Mouse (Mus musculus) limb, embryonic 11.5 days (tissue): ENCODE measurements around the gene Oog4. TPM values are rescaled to one million over a fixed set of nuclear protein-coding genes. Genes with fewer than 3 reads are reported as not detected.
A peak's percentile ranks its signal among the peaks of the same experiment; 100 is the strongest.
"Not testable (repeated sequence)": the region's sequence is repeated elsewhere in the genome, so short reads cannot be mapped to it uniquely, and the experiment has no call there.

Source experiments
- ATAC-seq: fragments of 200-750 bp; cut with Nextera tagmentation; 2 replicates; pipeline ENCODE4 v1.8.0; 2017; ENCODE audit warnings: low read depth; ENCODE audit not compliant: insufficient number of reproducible peaks, low FRiP score, low TSS enrichment
- DNase-seq: peaks from one replicate; pipeline ENCODE4 v3.0.0-alpha.2; 2015; ENCODE audit warnings: low spot score
- H3K27ac ChIP-seq: fragments of 300-500 bp; sonication (generic); replicated peaks from 2 replicates; pipeline ENCODE4 v1.5.1; 2014; ENCODE audit warnings: low read depth, mild to moderate bottlenecking, low read length
- H3K27me3 ChIP-seq: fragments of 300-500 bp; sonication (generic); 2 replicates; pipeline ENCODE4 v1.6.1; 2014; ENCODE audit warnings: mild to moderate bottlenecking, low read length, mixed read lengths; ENCODE audit not compliant: control insufficient read depth, insufficient read depth
- H3K36me3 ChIP-seq: fragments of 300-500 bp; sonication (generic); 2 replicates; pipeline ENCODE4 v1.6.1; 2014; ENCODE audit warnings: mild to moderate bottlenecking, low read length, moderate library complexity, mixed read lengths; ENCODE audit not compliant: control insufficient read depth, insufficient read depth
- H3K4me1 ChIP-seq: fragments of 300-500 bp; sonication (generic); 2 replicates; pipeline ENCODE4 v1.6.1; 2014; ENCODE audit warnings: low read length, mixed read lengths; ENCODE audit not compliant: control insufficient read depth, insufficient read depth
- H3K4me2 ChIP-seq: fragments of 300-500 bp; sonication (generic); 2 replicates; pipeline ENCODE4 v1.6.1; 2014; ENCODE audit warnings: low read depth, mild to moderate bottlenecking, moderate library complexity; ENCODE audit not compliant: severe bottlenecking
- H3K4me3 ChIP-seq: fragments of 300-500 bp; sonication (generic); 2 replicates; pipeline ENCODE4 v1.5.1; 2014; ENCODE audit warnings: low read depth, low read length
- H3K9ac ChIP-seq: fragments of 300-500 bp; sonication (generic); 2 replicates; pipeline ENCODE4 v1.6.1; 2014; ENCODE audit warnings: mild to moderate bottlenecking, low read length
- H3K9me3 ChIP-seq: fragments of 300-500 bp; sonication (generic); 2 replicates; pipeline ENCODE4 v1.6.1; 2016; ENCODE audit warnings: low read length; ENCODE audit not compliant: control insufficient read depth
- WGBS: fragments of 180-500 bp; shearing (Covaris S2); extraction: QIAGEN DNeasy Blood & Tissue Kit; methylation state at CpG from one replicate; pipeline ENCODE4 v1.1.7; 2014; 5-methylcytosine and 5-hydroxymethylcytosine counted together
- polyA plus RNA-seq: library from polyadenylated mRNA; unstranded; fragments of >200 nt; fragmentation: Nextera tagmentation; extraction: Ambion mirVana; gene quantifications from 2 replicates; pipeline ENCODE4 v1.2.1, GENCODE M21; 2014

Gene Oog4
- polyA plus RNA-seq, result not detected in 2 replicates

- no peak within 1 kb of the TSS for H3K9ac ChIP-seq
- H3K4me3 ChIP-seq, result no peak within 1 kb of the TSS
- H3K4me2 ChIP-seq, result no peak within 1 kb of the TSS
- H3K4me1 ChIP-seq, result no peaks in the 10 kb centered on the region
- no peak for ATAC-seq
- no peaks in the 10 kb centered on the region for H3K9me3 ChIP-seq
- no peak within 1 kb of the TSS for H3K27ac ChIP-seq
- WGBS, result 81% methylated on average over 3 of the region's 3 CpGs
- no peak for DNase-seq
- H3K27me3 ChIP-seq, result no peaks in the 10 kb centered on the region
- H3K36me3 ChIP-seq, result no peaks in the 10 kb centered on the region
Measured at GRCm38 (mm10) chr4:143450224-143450623, at the start of gene Oog4. Gene Oog4 (minus strand): TSS chr4:143450324.

DNA sequence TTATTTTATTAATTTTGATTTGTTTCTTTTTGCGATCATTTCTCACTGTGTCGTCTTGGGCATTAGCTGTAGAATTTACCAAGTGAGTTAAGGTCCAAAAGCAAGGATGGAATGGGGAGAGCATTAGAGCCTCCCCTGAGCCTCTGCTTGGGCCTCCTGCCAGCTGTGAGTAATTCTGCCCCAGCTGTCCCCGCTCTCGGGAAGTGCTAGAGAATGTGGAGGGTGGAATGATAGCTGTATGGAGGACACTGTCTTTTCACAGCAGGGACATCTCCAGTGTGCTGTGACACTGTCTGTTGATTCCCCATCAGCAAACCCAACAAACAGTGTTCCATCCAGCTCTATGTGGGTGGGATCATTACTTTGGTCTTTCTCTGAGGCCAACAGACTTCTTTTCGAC lies 23.4 kb downstream of the Oog4 start:
- ATAC-seq, H3K4me1 ChIP-seq, H3K9me3 ChIP-seq, H3K4me3 ChIP-seq, H3K27ac ChIP-seq, H3K4me2 ChIP-seq, H3K27me3 ChIP-seq, H3K36me3 ChIP-seq, H3K9ac ChIP-seq, DNase-seq: not testable (repeated sequence)
- 64% methylated on average over 5 of the region's 5 CpGs for WGBS

DNA sequence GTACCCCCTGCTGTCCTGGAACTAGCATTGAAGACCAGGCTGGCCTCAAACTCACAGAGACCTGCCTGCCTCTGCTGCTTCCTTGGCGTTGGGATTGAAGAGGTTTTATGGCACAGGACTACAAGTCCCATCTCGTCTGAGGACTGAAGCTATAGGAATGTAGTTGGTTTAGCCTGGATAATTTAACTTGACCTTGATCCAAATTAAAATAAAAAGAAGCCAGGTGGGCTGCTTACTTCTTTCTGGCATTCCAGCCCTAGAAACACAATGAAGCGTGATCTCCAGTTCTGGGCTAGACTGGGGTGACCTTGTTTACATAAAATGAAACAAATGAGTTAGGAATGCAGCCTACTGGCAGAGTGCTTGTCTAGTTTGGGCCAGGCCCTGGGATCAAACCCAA lies 36.0 kb downstream of the Oog4 start:
- Histone ChIP-seq H3K4me3 (no peak overlapping the region), H3K4me2 (no peak overlapping the region), H3K36me3 (peaks cover 6% of the 10 kb centered on the region; the same call in 1 of the 2 replicates), H3K27me3 (no peaks in the 10 kb centered on the region), H3K4me1 (no peaks in the 10 kb centered on the region), H3K9ac (no peak overlapping the region), H3K27ac (no peak overlapping the region), H3K9me3 (no peaks in the 10 kb centered on the region)
- 98% methylated on average over 3 of the region's 3 CpGs for WGBS
- DNase-seq, result no peak
- no peak for ATAC-seq

DNA sequence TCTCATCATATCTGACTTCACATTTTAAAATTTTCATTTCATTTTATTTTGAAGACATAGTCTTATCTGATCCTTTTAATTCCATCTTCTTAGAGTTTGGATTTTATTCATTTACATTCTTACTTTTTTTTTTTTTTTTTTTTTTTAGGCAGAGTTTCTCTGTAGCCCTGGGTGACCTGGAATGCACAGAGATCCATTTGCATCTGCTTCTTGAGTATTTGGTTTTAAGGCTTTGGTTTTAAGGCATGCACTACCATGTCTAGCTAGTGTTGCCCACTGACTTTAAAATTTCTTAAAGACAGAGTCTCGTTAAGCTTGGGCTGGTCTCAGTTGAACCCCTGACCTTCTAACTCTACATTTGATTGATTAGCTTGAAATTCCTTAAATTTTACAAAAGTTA lies 36.5 kb downstream of the Oog4 start:
- Histone ChIP-seq H3K27ac (no peak overlapping the region), H3K4me2 (no peak overlapping the region), H3K9ac (no peak overlapping the region), H3K4me3 (no peak overlapping the region), H3K4me1 (no peaks in the 10 kb centered on the region), H3K36me3 (peaks cover 3% of the 10 kb centered on the region; the same call in 1 of the 2 replicates), H3K27me3 (no peaks in the 10 kb centered on the region), H3K9me3 (no peaks in the 10 kb centered on the region)
- no peak for DNase-seq
- WGBS, result 92% methylated on average over 1 of the region's 1 CpGs
- ATAC-seq, result no peak

DNA sequence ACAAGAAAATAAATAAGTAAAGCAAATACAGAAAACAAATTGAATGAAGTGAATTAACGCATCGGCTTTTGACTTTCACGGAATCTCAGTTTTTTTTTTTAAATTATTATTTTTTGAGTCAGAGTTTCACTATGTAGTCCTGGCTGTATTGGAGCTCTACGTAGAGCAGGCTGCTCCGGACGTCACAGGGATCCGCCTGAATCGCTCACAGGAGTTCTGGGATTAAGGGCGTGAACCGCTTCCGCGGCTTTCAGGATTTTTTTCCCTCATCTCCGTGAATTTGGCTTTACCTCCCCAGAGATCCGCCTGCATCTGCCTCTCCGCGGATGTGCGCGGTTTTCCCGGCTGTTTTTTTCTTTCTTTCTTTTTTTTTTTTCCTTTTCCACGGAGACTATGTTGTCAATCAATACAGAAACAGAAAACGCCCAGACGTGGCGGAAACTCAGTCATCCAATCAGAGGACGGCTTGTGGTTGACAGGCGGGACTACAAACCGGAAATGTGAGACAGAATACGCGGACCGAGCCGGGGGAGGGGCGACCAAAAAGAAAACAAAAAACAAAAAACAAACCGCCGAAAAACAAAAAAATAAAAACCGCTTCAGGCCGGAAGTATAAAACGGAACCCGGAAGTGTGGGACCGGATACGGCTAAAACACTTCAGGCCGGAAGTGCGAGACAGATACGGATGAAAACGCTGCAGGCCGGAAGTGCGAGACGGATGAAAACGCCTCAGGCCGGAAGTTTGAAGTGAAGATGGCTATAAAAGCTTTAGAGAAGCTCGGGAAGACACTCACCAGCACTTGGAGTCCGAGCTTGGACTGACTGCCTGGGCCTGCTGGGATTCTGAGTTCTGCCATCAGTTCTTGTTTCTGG lies 37.7 kb downstream of the Oog4 start, which contains the start of gene Pramef8:
TSS of gene Pramef8 (plus strand) at position 208 of the 874 bp plus-strand sequence.
- Histone ChIP-seq H3K27me3 (no peaks in the 10 kb centered on the region), H3K4me2 (peak within 1 kb of the TSS; percentile 43), H3K4me3 (peak within 1 kb of the TSS; percentile 52), H3K9me3 (no peaks in the 10 kb centered on the region), H3K36me3 (peaks cover 3% of the 10 kb centered on the region; the same call in 1 of the 2 replicates), H3K4me1 (no peaks in the 10 kb centered on the region), H3K9ac (peak within 1 kb of the TSS; percentile 43), H3K27ac (peak within 1 kb of the TSS; percentile 45; the same call in 1 of the 2 replicates)
- WGBS, result 1% methylated on average over 50 of the region's 50 CpGs
- ATAC-seq, result peak; percentile 94
- DNase-seq, result peak; percentile 94

GRCm38 (mm10) chr4:143411566-143412218 lies 38.4 kb downstream of the Oog4 start:
- Histone ChIP-seq H3K4me3 (peak overlapping the region; percentile 52), H3K9ac (no peak overlapping the region), H3K4me2 (peak overlapping the region; percentile 43), H3K27ac (no peak overlapping the region), H3K27me3 (no peaks in the 10 kb centered on the region), H3K36me3 (peaks cover 3% of the 10 kb centered on the region; the same call in 1 of the 2 replicates), H3K9me3 (no peaks in the 10 kb centered on the region), H3K4me1 (no peaks in the 10 kb centered on the region)
- ATAC-seq (no peak), DNase-seq (no peak)
- 73% methylated on average over 5 of the region's 5 CpGs for WGBS

DNA sequence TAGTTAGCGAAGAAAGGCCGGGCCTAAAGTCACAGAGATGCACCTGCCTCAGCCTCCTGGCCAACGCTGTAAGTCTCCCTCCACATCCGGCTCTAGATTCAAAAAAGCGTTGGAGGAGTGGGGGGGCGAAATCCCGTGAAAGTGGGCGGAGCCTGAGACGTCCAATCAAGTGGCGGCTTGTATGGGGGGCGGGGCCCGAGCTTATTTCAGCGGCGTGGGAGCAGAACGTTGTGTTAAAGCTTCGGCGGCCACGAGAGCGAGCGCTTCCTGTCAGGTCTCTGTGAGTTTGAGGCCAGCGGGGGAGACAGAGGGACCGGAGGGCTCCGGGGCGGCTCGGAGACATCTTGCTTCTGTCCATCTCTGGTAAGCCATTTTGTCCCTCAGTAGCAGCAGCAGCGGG lies 55.9 kb downstream of the Oog4 start, which contains the start of gene Pramel1:
TSS of gene Pramel1 (plus strand) at position 248 of the 400 bp plus-strand sequence.
- DNase-seq, result no peak
- no peak for ATAC-seq
- no peak within 1 kb of the TSS for H3K4me2 ChIP-seq
- H3K9ac ChIP-seq, result no peak within 1 kb of the TSS
- H3K4me3 ChIP-seq, result no peak within 1 kb of the TSS
- no peaks in the 10 kb centered on the region for H3K9me3 ChIP-seq
- 76% methylated on average over 26 of the region's 26 CpGs for WGBS
- no peak within 1 kb of the TSS for H3K27ac ChIP-seq
- no peaks in the 10 kb centered on the region for H3K27me3 ChIP-seq
- H3K4me1 ChIP-seq, result no peaks in the 10 kb centered on the region
- H3K36me3 ChIP-seq, result no peaks in the 10 kb centered on the region

DNA sequence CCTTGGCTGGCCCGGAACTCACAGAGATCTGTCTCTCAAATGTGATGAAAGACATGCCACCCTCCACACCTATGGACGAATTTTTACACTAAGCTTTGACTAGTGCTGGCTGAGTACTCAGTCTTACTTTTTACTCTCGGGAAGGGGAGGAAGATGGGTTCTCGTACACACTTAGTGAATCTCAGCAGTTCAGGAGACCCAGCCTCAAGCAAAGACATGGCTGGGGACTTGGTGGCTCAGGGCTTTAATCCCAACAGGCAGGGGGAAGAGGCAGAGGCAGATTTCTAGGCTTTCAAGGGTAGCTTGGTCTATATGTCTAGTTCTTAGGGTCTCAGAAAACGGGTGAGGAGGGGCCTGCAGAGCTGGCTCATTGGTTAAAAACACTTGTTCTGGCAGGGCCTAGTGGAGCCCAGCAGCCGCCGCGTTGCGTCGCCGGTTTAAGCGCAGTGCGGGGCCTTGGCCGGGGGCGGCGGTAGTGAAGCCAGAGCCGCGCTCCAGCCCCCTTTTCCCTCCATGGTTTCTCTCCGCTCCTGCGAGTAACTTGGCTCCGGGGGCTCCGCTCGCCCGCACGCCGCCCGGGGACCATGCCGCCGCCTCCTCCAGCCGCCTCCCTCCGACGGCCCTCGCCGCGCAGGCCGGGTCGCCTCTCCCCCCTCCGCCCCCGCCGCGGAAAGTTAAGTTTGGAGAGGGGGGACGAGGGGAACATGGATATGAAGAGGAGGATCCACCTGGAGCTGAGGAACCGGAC lies 61.0 kb downstream of the Oog4 start:
- Histone ChIP-seq H3K27ac (no peak overlapping the region), H3K9me3 (no peaks in the 10 kb centered on the region), H3K4me3 (peak overlapping the region; percentile 16; the same call in 1 of the 2 replicates), H3K4me1 (no peaks in the 10 kb centered on the region), H3K36me3 (no peaks in the 10 kb centered on the region), H3K9ac (peak overlapping the region; percentile 55), H3K4me2 (peak overlapping the region; percentile 41), H3K27me3 (no peaks in the 10 kb centered on the region)
- ATAC-seq (peak; percentile 82), DNase-seq (peak; percentile 84)
- 17% methylated on average over 17 of the region's 43 CpGs for WGBS
